Mouse (Mus musculus) ES-Bruce4 (cell line): ENCODE results near the gene Kcnj14. TPM values are rescaled to one million over a fixed set of nuclear protein-coding genes. Genes with fewer than 3 reads are reported as not detected.

Experiments used
- H3K27ac ChIP-seq: 2 replicates; pipeline ENCODE4 v1.5.1; 2012; ENCODE audit warnings: low read length, inconsistent platforms; ENCODE audit not compliant: insufficient read depth
- H3K27me3 ChIP-seq: 2 replicates; pipeline ENCODE4 v1.6.1; 2012; ENCODE audit warnings: mild to moderate bottlenecking, low read length, inconsistent platforms; ENCODE audit not compliant: control insufficient read depth, poor library complexity, insufficient read depth, severe bottlenecking
- H3K36me3 ChIP-seq: 2 replicates; pipeline ENCODE4 v1.6.1; 2012; ENCODE audit warnings: inconsistent platforms, mild to moderate bottlenecking, low read length, moderate library complexity; ENCODE audit not compliant: control insufficient read depth, poor library complexity, insufficient read depth, severe bottlenecking
- H3K4me1 ChIP-seq: one replicate; pipeline ENCODE4 v1.8.1; 2011; ENCODE audit warnings: low read length; ENCODE audit not compliant: control insufficient read depth, insufficient read depth
- H3K4me3 ChIP-seq: 2 replicates; pipeline ENCODE4 v1.5.1; 2011; ENCODE audit warnings: low read depth, mild to moderate bottlenecking, low read length
- H3K9ac ChIP-seq: 2 replicates; pipeline ENCODE4 v1.6.1; 2012; ENCODE audit warnings: low read depth, mild to moderate bottlenecking, inconsistent platforms; ENCODE audit not compliant: poor library complexity, severe bottlenecking
- H3K9me3 ChIP-seq: replicated peaks from 2 replicates; pipeline ENCODE4 v1.6.1; 2012; ENCODE audit warnings: mild to moderate bottlenecking, low read length, inconsistent platforms; ENCODE audit not compliant: control insufficient read depth, poor library complexity, insufficient read depth, severe bottlenecking
- CTCF ChIP-seq: IDR thresholded peaks from one replicate; pipeline ENCODE4 v1.8.1; 2011; ENCODE audit warnings: low read depth, low read length
- EP300 ChIP-seq: IDR thresholded peaks from 2 replicates; pipeline ENCODE4 v1.6.1; 2011; ENCODE audit warnings: low read depth, low read length; ENCODE audit not compliant: insufficient read depth
- POLR2A ChIP-seq: IDR thresholded peaks from one replicate; pipeline ENCODE4 v1.8.1; 2011; ENCODE audit warnings: low read length; ENCODE audit not compliant: insufficient read depth
- polyA plus RNA-seq: library from polyadenylated mRNA; stranded (reverse); fragments of >200 nt; gene quantifications from 2 replicates; pipeline ENCODE4 v1.2.4, GENCODE M21; 2011; ENCODE audit warnings: low read depth; ENCODE audit not compliant: missing spikeins, insufficient read depth, insufficient read length

The Kcnj14 gene
- polyA plus RNA-seq, 1 experiment: not detected

GRCm38 (mm10) chr7:45869107-45869670, 44.6 kb upstream of the Kcnj14 start:
- H3K9me3 ChIP-seq: no peaks in the 10 kb centered on the region
- peaks cover 5% of the 10 kb centered on the region for H3K4me1 ChIP-seq
- H3K4me3 ChIP-seq: no peak overlapping the region
- H3K27ac ChIP-seq: no peak overlapping the region
- no peak overlapping the region for H3K9ac ChIP-seq
- no peaks in the 10 kb centered on the region for H3K36me3 ChIP-seq
- TF ChIP-seq POLR2A (no peak), EP300 (no peak), CTCF (no peak)
- no peaks in the 10 kb centered on the region for H3K27me3 ChIP-seq

GRCm38 (mm10) chr7:45867871-45868270, 43.3 kb upstream of the Kcnj14 start:
- no peaks in the 10 kb centered on the region for H3K9me3 ChIP-seq
- no peak overlapping the region for H3K4me3 ChIP-seq
- no peaks in the 10 kb centered on the region for H3K27me3 ChIP-seq
- H3K9ac ChIP-seq: no peak overlapping the region
- TF ChIP-seq EP300 (no peak), CTCF (no peak), POLR2A (no peak)
- no peaks in the 10 kb centered on the region for H3K36me3 ChIP-seq
- peaks cover 5% of the 10 kb centered on the region for H3K4me1 ChIP-seq
- no peak overlapping the region for H3K27ac ChIP-seq

GRCm38 (mm10) chr7:45865925-45866910, 41.6 kb upstream of the Kcnj14 start:
- H3K9me3 ChIP-seq: no peaks in the 10 kb centered on the region
- peak overlapping the region; percentile 81 for H3K9ac ChIP-seq
- no peaks in the 10 kb centered on the region for H3K36me3 ChIP-seq
- peak overlapping the region; percentile 94 for H3K4me3 ChIP-seq
- TF ChIP-seq EP300 (no peak), CTCF (no peak), POLR2A (peak; percentile 25)
- no peaks in the 10 kb centered on the region for H3K27me3 ChIP-seq
- H3K4me1 ChIP-seq: peaks cover 5% of the 10 kb centered on the region
- 0 out of 2 replicates have a peak overlapping the region, but pooled peaks have one; percentile 3 for H3K27ac ChIP-seq

- H3K9me3 ChIP-seq: no peaks in the 10 kb centered on the region
- no peaks in the 10 kb centered on the region for H3K27me3 ChIP-seq
- peaks cover 5% of the 10 kb centered on the region for H3K4me1 ChIP-seq
- H3K36me3 ChIP-seq: no peaks in the 10 kb centered on the region
- H3K9ac ChIP-seq: no peak overlapping the region
- TF ChIP-seq CTCF: no peak
- TF ChIP-seq EP300: no peak
- no peak for TF ChIP-seq POLR2A
- H3K27ac ChIP-seq: no peak overlapping the region
- no peak overlapping the region for H3K4me3 ChIP-seq
Observed at GRCm38 (mm10) chr7:45864435-45864834, 39.9 kb upstream of the Kcnj14 start.

- no peaks in the 10 kb centered on the region for H3K27me3 ChIP-seq
- TF ChIP-seq POLR2A (no peak), EP300 (no peak), CTCF (no peak)
- H3K27ac ChIP-seq: no peak overlapping the region
- peaks cover 5% of the 10 kb centered on the region for H3K4me1 ChIP-seq
- H3K9me3 ChIP-seq: no peaks in the 10 kb centered on the region
- H3K36me3 ChIP-seq: no peaks in the 10 kb centered on the region
- 0 out of 2 replicates have a peak overlapping the region, but pooled peaks have one; percentile 47 for H3K9ac ChIP-seq
- H3K4me3 ChIP-seq: no peak overlapping the region
Observed at GRCm38 (mm10) chr7:45862804-45863203, 38.2 kb upstream of the Kcnj14 start.

- Histone ChIP-seq H3K36me3 (no peaks in the 10 kb centered on the region), H3K27ac (no peak overlapping the region), H3K4me1 (peaks cover 3% of the 10 kb centered on the region), H3K9ac (no peak overlapping the region), H3K9me3 (no peaks in the 10 kb centered on the region), H3K27me3 (no peaks in the 10 kb centered on the region), H3K4me3 (no peak overlapping the region)
- TF ChIP-seq EP300 (no peak), CTCF (no peak)
Observed at GRCm38 (mm10) chr7:45859008-45859407, 34.4 kb upstream of the Kcnj14 start.
